Mouse (Mus musculus) small intestine, adult 2 months (tissue): Measurements from ENCODE around the gene Phtf2.

Experiments used
- CTCF ChIP-seq: fragments of 200-500 bp; IDR thresholded peaks from 2 replicates; pipeline ENCODE4 v1.5.1; 2012; ENCODE audit warnings: low read depth, mild to moderate bottlenecking, control low read depth, inconsistent platforms, low read length, moderate library complexity, mixed read lengths; ENCODE audit not compliant: insufficient replicate concordance, insufficient read length; ENCODE audit errors: extremely low read depth
- POLR2A ChIP-seq: fragments of 200-500 bp; IDR thresholded peaks from 2 replicates; pipeline ENCODE4 v1.6.1; 2012; ENCODE audit warnings: low read depth, mild to moderate bottlenecking, control low read depth, inconsistent platforms, low read length, moderate library complexity

GRCm38 (mm10) chr5:20741193-20741592 is 140.7 kb downstream of the Phtf2 start:
- TF ChIP-seq CTCF (no peak), POLR2A (no peak)
